Mouse (Mus musculus) ES-Bruce4 (cell line): ENCODE results near the gene Kdm2b.

Experiments used
- CTCF ChIP-seq: IDR thresholded peaks from one replicate; pipeline ENCODE4 v1.8.1; 2011; ENCODE audit warnings: low read depth, low read length
- POLR2A ChIP-seq: IDR thresholded peaks from one replicate; pipeline ENCODE4 v1.8.1; 2011; ENCODE audit warnings: low read length; ENCODE audit not compliant: insufficient read depth

DNA sequence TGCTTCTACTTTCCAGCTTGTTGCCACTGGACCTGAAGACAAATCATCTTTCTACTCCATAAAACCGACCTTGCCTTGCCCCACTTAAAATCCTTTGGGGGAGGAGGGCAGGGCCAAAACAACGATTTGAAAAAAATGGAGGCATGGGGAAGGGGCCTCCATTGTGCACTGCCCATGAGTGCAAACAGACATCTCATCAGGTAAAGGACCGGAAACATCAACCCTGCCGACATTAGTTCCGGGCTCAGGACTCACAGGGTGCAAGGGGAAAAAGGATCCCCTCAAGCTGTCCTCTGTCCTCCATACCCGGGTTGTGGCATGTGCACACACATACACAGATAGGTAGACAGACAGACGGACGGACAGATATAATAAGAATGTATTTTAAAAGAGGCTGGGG is 164.5 kb downstream of the Kdm2b start:
- no peak for TF ChIP-seq CTCF
- TF ChIP-seq POLR2A = no peak
